Comparison of ENCODE assay signal across 24 mouse cellular contexts in the genomic region with DNA sequence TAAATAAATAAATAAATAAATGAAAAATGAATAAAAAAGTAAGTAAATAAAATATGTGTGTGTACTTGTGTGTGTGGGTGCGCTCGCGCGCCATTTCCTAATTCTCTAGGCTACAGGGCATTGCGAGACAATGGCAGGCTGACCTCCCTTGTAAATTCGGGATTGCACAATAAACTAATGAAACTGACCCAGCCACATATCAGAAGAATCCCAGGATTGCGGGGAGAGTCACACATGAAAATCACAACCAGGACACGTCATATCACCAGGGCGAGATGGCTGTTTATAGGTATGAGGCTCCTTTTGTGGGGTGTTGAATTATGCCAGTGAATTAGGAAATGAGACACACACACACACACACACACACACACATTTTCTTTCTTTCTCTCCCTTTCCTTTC. TPM values are rescaled to one million over a fixed set of nuclear protein-coding genes. Genes with fewer than 3 reads are reported as not detected.
"Had no signal": no experiment of that assay in that cellular context is flagged by ENCODE, and none has a peak within 500 bp of the region (broad histone marks: within the 10 kb centered on the region; RNA-seq: fewer than 3 reads in every experiment).

No protein-coding gene starts in this region.

- H3K9me3 ChIP-seq: kidney, embryonic 15.5 days; limb, embryonic 12.5 days; limb, embryonic 15.5 days; liver, embryonic 13.5 days; midbrain, embryonic 12.5 days; neural tube, embryonic 13.5 days; stomach, embryonic 15.5 days had no signal

- DNase-seq: kidney, adult 8-10 months; kidney, postnatal 10 days; kidney, postnatal 36 days; layer of hippocampus, postnatal 36 days; left cerebral cortex, postnatal 4 days; liver, embryonic 13.5 days; lung, adult 2 months; lung, postnatal 14 days; lung, postnatal 4 days; retina, postnatal 1 day; right cerebral cortex, postnatal 25 days; spleen, adult 18-20 months; thymus, adult 2 months; thymus, postnatal 14 days; thymus, postnatal 4 days had no signal

- H3K4me3 ChIP-seq: kidney, embryonic 15.5 days; left cerebral cortex, adult 2 months; limb, embryonic 12.5 days; limb, embryonic 15.5 days; liver, embryonic 13.5 days; midbrain, embryonic 12.5 days; myocyte; neural tube, embryonic 13.5 days; stomach, embryonic 15.5 days had no signal

- H3K27ac ChIP-seq: kidney, embryonic 15.5 days; left cerebral cortex, adult 2 months; limb, embryonic 12.5 days; limb, embryonic 15.5 days; liver, embryonic 13.5 days; midbrain, embryonic 12.5 days; stomach, embryonic 15.5 days had no signal

- H3K4me1 ChIP-seq: liver, embryonic 13.5 days; stomach, embryonic 15.5 days had no signal

- H3K4me2 ChIP-seq: kidney, embryonic 15.5 days; limb, embryonic 12.5 days; limb, embryonic 15.5 days; liver, embryonic 13.5 days; midbrain, embryonic 12.5 days; neural tube, embryonic 13.5 days; stomach, embryonic 15.5 days had no signal

- H3K36me3 ChIP-seq: limb, embryonic 12.5 days; limb, embryonic 15.5 days; liver, embryonic 13.5 days; stomach, embryonic 15.5 days had no signal

- ATAC-seq: midbrain, embryonic 16.5 days had no signal

- H3K9ac ChIP-seq: kidney, embryonic 15.5 days; limb, embryonic 12.5 days; limb, embryonic 15.5 days; liver, embryonic 13.5 days; midbrain, embryonic 12.5 days; neural tube, embryonic 13.5 days; stomach, embryonic 15.5 days had no signal

- H3K27me3 ChIP-seq: kidney, embryonic 15.5 days; limb, embryonic 12.5 days; limb, embryonic 15.5 days; liver, embryonic 13.5 days; midbrain, embryonic 12.5 days; neural tube, embryonic 13.5 days; stomach, embryonic 15.5 days had no signal

RNA-seq across cellular contexts. Expression of gene Gm6525, which starts 25.6 kb away (rescaled TPM):
- polyA plus RNA-seq: liver, embryonic 13.5 days; lung, adult 2 months; thymus, adult 2 months had no signal
